Mouse (Mus musculus) kidney, postnatal 25 days (tissue): ENCODE measurements around the gene Kcnj9.

Experiments
- DNase-seq, 2 experiments: peaks; one replicate each; pipeline ENCODE4 v3.0.0; 2021; ENCODE audit warnings: mixed read lengths in 2 of 2

Kcnj9 gene

DNA sequence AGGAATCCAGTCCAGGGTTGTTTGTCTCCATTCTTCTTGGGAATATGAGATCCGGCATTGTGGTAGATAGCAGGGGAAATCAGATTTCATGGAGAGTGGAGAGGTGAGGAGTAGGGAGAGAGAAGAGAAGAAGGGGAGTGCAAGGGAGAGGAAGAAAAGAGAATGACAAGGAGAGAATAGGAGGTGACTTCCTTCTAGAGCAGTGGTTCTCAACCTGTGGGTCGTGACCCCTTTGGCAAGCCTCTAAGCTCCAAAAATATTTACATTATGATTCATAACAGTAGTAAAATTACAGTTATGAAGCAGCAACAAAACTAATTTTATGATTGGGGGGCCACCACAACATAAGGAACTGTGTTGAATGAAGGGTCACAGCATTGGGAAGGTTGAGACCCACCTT is 3.8 kb upstream of the Kcnj9 start:
- no peak for DNase-seq

DNA sequence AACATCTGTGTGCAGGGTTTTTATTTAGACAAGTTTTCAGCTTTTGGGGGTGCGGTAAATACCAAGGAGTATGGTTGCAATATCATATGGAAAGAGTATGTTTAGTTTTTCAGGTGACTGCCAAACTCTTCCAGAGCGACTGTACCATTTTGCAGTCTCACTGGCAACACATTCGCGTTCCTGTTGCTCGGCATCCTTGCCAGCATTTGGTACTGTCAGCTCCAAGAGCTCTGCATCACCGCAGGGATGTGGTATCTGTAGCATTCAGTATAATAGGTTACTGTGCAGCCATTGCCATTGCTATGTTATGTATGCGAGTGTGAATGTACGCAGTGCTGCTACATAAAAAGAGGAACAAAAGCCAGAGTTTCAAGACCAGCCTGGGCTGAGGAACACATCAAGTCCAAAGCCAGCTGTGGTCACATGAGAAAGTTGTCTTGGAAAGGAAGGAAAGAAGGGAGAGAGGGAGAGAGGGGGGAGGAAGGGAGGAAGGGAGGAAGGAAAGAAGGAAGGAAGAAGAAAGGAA is 2.4 kb upstream of the Kcnj9 start:
- DNase-seq: no peak

DNA sequence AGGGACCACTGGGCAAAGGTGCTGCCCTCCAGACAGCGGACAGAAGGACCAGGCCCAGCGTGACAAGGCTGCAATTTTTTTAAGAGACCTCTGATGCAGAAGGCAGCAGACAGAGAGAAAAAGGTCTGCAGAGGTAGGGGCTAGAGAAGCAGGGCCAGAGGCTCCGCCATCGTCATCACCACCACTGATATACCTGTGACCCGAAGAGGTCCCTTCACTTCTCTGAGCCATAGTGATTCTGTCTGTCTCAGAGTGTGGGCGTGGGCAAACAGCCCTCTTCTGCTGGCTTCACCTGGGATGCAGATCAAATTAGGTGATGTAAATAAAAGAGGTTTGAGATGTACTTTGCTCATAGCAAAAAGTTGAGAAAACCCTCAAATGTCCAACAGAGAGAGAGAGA is 498 bp upstream of the Kcnj9 start:
- no peak for DNase-seq

DNA sequence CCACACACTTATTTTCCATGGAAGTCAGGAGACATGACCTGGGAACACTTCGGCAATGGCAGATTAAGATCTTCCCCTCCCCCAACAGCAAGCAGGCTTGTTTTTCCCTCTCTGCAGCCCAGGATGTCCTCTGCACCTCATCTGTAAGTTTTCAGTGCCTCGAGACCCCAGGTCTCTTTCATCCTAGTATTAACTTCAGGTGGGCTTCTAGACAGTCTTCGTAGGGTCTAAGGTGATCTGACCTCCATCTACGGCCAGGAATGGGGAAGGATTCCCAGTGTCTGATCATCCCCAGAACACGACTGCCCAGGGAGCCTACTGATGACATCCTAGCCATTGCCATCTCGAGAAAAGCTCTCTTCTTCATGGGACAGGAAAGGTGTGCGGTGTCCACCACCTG is 657 bp downstream of the Kcnj9 start:
- no peak for DNase-seq

DNA sequence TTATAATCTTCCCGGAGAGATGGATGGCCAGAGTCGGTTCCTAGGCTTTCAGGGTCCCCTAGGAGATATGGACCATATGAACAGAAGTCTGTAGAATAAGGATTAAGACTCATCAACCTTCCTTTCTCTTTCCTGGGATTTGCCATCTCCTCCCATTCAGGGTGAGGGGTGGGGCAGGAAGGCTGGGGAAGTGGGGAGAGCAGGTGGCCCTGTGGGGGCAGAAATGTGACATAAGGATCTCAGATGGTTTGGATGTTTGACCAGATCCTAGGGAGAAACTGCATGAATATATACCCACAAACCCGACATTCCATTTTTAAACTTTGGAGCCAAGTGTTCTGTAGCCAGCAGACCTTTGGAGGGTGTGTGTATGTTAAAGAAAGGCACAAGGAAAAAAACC is 1.1 kb downstream of the Kcnj9 start:
- DNase-seq: no peak

DNA sequence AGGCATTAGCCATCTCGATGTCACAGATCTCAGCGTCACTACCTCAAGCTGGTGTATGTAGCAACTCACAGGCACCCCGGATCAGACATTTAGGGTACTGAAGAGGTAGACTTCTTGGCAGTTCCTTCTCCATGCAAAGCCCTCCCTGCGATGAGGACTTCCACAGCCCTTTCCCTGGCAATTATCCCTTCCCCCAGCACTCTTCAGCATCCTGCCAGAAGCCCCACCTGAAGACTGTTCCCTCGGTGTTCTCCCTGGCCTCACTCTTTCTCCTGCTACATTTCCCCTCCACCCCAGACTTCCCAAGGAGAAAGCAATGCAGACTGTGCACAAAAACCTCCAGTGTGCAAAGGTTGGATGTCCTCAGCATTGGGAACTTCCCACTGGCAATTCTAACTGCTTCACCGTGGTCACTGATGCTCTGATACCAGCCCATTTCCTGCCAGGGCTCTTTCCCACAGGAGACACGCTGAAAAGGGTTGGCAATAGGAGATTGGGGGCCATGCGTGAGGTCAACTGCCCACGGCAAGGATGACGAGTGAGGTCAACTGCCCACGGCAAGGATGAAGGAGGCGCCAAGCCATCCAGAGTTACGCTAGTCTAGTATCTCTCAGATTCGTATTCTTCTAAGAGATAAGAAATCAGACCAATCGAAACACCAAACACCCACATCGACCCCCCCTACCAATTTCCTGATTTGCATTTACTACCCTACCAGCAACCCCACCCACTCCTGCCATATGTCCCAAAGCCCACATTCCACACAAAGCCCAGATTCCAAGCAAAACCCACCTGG is 1.7 kb downstream of the Kcnj9 start:
- no peak for DNase-seq

DNA sequence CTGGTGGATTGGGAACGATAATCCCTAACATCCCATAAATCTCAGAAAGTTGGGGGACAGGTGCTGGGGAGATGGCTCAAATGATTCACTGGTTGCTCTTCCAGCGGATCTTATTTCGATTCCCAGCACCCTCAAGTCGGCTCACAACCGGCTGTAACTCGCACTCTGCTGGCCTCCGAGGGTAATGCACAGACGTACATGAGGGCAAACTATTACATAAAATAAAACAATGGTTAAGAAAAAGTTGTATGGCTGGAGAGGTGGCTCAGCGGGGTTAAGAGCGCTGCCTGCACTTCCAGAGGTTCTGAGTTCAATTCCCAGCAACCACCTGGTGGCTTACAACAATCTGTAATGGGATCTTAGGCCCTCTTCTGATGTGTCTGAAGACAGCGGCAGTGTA is 2.4 kb downstream of the Kcnj9 start:
- DNase-seq: no peak

DNA sequence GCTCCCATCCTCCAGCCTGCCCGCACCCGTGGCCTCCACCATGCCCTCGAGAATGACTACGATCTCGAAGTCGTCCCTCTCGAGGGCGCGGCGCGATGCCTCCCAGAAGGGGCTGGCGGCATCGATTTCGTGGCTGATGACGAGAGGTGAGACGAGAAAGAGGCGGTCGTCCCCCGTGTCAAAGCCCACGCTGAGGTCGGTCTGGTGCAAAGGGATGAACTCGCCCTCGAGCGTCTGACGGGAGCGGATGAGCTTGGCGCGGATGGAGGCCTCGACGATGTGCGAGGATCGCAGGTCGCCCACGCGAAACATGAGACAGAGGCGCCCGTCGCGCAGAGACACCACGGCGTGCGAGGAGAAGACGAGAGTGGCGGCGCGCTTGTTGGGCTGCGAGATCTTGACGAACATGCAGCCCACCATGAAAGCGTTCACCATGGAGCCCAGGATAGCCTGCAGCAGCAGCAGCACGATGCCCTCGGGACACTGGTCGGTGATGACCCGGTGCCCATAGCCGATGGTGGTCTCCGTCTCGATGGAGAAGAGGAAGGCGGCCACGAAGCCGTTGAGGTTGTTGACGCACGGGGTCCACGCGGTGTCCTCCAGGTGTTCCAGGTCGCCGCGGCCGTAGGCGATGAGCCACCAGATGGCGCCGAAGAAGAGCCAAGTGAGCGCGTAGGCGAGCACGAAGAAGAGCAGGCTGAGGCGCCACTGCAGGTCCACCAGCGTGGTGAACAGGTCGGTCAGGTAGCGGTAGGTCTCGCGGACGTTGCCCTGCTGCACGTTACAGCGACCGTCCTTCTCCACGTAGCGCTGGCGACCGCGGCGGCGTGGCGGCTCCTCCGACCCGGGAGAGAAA is 3.2 kb downstream of the Kcnj9 start:
- DNase-seq: peak; percentile 85 to 87

DNA sequence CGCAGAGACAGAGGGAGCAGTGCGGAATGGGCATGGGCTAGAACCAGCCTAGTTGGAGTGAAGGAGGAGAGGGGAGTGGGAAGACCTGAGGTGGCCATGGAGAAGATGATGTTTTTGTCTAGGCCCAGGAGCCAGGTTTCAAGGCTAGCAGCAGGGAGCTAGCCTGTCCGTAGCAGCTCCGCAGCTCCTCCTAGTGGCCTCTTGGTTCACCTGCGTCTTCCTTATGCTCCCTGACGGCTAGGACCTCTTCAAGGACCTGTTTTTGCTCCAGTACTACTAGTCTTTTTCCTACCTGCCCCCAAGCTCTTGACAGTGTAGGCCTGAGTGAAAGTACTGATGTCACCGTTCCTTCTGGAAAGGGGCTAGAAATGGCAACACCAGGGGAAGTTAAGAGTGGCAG is 4.4 kb downstream of the Kcnj9 start:
- peak; percentile 82 to 88 for DNase-seq

DNA sequence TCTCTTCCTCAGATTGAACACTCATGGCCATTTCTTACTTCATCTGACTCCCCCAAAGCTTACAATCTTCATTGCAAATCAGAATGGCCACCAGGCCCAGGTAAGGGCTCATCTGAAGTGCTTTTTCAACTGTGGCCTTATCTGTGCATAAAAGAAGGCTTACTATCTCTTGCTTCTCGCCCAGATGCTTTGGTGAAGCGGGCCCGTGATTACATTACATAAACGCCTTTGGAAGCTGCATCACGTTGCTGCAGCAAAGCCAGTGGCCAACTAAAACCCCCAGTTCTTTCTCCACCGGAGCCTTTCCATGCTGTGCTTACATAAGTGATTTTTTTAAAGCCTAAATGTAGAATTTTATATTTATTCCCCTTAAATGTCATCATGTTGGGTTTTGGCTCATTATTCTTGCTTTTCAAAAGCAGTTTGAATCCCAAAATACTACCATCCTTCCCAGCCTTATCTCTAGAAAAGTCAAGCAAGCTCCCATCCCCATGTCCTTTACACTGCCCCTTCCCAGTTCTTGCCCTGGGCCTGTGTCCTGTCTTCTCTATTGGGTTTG is 5.2 kb downstream of the Kcnj9 start:
- DNase-seq: no peak

DNA sequence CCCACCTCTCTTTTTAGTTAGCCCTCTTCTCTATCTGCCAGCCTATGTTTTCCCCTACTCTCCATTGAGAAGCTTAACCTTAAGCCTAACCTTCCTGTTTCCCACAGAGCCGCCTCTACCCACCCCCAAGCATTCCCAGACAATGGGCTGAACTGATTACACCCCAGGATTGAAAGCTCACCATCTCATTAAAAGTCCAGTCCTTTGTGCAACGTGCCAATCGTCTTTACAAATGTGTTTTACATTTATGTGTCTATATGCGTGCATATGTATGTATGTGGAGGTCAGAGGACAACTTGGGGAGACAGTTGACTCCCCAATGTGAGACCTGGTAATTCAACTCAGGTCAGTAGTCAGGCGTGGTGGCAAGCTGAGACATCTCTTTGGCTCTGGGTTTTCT is 5.8 kb downstream of the Kcnj9 start:
- DNase-seq: no peak

DNA sequence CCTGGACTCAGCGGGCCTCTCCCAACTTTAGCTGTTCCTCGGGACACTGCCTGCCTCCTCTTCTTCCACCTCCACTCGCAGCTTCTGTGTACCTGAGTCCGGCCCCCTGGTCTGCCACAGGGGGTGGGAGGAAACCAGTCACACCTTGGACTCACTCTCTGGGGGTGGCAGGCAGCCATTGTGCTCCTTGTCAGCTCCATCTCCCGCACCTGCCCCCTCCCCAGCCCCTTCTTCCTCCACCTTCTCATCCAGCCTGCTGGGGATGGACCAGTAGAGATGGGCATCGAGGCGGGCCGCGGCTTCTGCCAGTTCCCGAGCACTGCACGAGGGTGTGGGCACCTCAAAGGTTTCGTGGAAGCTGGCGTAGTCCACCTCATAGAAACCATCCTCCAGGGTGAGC is 6.4 kb downstream of the Kcnj9 start:
- DNase-seq: no peak

DNA sequence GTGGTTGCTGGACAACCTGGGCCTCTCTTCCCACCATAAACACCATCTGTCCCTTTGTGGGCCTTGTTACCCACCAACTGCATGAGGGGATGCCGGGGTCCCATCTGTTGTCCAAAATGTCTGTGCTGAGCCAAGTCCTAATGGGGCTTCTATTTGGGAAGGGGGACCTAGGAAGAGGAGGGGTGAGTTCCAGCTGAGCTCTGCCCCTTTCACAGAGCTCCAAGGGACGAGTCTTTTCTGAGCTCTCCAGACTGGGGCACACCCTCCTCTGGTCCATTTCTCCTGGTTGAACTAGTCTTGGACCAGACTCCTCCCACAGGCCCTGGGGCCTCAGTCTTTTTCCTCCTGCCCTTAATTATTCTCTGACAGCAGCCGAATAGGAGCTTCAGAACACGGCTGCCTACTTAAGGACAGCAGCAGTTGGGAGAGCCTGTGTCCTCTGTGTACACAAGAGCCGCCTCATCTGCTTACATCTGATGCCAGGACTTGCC is 9.2 kb downstream of the Kcnj9 start:
- DNase-seq: no peak

DNA sequence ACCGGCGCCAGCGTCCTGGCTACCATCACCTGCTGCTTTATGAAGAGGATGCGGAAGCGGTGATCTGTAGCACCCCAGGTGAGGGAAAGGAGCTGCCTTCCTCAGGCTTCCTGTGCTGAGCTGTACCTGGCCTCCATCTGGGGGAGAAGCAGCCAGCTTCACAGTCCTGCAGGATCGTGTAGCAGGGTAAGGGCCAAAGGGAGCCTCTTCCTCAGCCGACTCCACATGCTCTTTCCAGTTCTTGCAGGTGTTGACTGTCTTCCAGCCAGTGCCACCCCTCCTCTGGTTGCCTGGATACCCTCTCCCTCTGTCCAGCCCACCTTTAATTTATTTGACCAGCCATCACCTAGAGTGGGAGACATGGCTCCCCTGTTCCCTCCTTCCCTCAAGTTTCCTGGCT is 9.8 kb downstream of the Kcnj9 start:
- no peak for DNase-seq

DNA sequence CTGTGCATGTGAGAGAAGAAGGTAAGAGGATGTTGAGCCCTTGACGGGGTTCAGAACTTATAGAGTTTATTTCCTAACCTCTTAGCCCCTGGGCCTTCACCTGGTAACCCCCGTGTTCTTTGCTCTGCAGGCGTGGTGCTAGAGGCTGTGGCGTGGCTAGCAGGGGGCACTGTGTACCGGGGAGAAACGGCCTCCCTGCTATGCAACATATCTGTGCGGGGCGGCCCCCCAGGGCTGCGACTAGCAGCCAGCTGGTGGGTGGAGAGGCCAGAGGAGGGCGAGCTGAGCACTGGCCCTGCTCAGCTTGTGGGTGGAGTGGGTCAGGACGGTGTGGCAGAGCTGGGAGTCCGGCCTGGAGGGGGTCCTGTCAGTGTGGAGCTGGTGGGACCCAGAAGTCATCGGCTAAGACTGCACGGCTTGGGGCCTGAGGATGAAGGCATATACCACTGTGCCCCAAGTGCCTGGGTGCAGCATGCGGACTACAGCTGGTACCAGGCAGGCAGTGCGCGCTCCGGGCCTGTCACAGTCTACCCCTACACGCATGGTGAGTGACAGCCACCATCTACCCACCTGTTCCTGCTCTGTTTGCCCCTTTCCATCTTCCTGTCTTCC is 10.6 kb downstream of the Kcnj9 start:
- DNase-seq: no peak

DNA sequence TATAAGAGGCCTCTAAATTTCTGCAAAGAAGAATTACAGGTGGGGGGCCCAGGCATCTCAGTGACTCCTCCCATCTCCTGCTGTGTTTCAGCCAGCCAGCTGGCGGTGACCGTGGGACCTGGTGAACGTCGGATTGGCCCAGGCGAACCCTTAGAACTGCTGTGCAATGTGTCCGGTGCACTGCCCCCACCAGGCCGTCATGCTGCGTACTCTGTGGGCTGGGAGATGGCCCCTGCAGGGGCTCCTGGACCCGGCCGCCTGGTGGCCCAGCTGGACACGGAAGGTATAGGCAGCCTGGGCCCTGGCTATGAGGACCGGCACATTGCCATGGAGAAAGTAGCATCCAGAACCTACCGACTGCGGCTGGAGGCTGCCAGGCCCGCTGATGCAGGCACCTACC is 11.2 kb downstream of the Kcnj9 start:
- DNase-seq: no peak

DNA sequence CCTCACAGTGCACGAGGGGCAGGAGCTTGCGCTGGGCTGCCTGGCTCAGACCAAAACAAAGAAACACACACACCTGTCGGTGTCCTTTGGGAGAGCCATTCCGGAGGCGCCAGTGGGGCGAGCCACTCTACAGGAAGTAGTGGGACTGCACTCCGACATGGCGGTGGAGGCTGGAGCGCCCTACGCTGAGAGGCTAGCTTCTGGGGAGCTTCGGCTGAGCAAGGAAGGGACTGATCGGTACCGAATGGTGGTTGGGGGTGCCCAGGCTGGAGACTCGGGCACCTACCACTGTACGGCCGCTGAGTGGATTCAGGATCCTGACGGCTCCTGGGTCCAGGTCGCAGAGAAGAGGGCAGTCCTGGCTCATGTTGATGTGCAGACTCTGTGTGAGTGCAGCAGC is 11.7 kb downstream of the Kcnj9 start:
- no peak for DNase-seq

DNA sequence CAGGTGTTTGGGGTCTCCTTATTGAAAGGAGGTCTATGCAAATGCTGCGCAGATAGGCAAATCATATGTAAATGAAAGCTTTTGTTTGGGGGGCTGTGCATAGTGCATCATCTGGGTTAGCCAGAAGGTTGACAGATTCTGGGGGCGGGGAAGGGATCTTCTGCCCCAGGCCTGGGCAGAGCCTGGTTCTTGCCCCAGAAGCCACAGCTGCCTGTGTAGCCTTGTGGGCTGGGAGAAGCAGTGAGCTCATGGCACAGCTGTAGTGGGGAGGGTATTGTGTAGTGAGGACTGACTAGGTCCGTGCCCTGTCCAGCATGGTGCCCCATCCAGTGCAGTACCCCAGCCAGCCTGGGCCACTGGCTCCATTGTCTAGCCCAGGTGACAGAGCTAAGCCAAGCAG is 14.2 kb downstream of the Kcnj9 start:
- DNase-seq: no peak

DNA sequence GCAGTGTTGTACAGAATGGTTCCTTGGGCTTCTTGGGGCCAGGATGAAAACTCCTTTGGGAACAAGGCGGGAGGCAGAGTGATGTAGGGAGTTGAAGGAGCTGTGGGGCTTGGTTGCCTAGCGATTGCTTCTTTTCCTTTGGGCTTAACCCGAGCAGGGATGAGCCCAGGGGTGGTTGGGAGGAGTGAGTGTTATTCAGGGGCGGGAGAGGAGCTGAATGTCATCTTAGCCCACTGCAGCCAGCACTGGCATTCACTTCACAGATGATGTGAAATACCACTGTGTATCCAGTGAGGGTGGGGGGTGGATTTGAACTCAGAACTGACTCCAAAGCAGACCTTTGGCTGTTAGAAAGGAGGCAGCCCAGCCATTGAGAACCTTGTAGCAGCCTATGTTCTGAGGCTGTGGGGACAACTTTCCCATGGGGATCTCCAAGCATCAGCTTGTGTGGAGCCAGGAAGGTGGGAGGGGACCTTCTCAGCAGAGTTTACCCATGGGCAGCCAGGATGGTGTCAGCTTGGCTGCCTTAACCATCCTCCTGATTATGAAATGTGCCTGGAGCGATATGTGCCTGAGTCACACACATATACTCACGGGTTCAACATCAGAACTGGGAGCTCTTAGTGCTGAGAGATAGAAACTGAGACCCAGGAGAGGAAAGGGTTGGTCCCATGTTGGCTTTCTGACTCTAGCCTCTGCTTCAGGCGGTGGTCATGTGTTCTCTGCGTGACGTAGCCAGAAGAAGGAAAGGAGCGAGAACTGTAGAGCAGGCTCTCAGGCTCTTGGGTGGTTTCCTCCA is 15.3 kb downstream of the Kcnj9 start:
- no peak for DNase-seq

DNA sequence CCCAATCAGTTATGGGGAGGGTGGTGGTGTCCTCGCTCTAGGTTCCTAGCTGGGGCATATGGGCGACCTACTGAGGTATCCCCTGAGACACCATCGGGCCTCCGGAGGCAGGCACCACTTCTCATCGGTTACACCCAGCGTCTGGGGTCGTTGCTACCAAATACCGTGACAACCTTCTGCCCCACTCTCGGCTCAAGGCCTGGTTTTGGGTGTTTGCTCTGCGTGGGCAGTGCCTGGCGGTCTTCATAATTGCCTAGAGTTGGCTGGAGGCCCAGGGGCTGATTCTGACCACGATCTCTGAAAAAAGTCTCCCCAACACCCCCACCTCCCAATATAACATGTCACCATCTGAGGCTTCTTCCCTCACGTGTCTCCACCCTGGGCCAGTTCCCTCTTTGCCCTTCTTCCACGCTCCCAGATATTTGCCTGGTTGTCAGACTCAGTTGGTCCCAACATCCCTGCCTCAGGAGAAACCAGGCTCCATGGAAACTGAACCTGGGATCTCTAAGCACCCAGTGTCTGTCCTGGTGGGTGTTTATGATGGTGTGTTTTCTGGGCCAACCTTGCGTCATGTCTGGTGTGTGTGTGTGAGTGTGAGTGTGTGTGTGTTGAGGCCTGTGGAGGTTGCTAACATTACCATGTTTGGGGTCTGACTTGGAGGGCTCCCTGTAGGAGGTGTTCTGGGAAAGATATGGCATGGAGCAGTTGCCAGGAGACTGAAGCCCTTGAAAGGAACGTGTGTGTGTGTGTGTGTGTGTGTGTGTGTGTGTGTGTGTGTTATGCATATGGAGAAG is 16.2 kb downstream of the Kcnj9 start:
- DNase-seq: peak in 1 of 2 experiments; percentile 59
